Mouse (Mus musculus) lung, postnatal 0 days (tissue): ENCODE measurements around the gene Sh3pxd2a. TPM values are rescaled to one million over a fixed set of nuclear protein-coding genes. Genes with fewer than 3 reads are reported as not detected.

ENCODE experiments used
- ATAC-seq: fragments of 200-750 bp; cut with Nextera tagmentation; 2 replicates; pipeline ENCODE4 v1.8.0; 2017; ENCODE audit warnings: moderate library complexity
- DNase-seq: peaks from one replicate; pipeline ENCODE4 v3.0.0-alpha.2; 2016; ENCODE audit warnings: low spot score
- H3K27ac ChIP-seq: fragments of 300-500 bp; sonication (generic); 2 replicates; pipeline ENCODE4 v1.5.1; 2014; ENCODE audit warnings: antibody characterized with exemption, mild to moderate bottlenecking, low read length, mixed read lengths
- H3K27me3 ChIP-seq: fragments of 300-500 bp; sonication (generic); replicated peaks from 2 replicates; pipeline ENCODE4 v1.6.1; 2014; ENCODE audit warnings: low read length, mixed read lengths; ENCODE audit not compliant: insufficient read depth
- H3K36me3 ChIP-seq: fragments of 300-500 bp; sonication (generic); 2 replicates; pipeline ENCODE4 v1.6.1; 2014; ENCODE audit warnings: low read length, mixed read lengths; ENCODE audit not compliant: insufficient read depth
- H3K4me1 ChIP-seq: fragments of 300-500 bp; sonication (generic); 2 replicates; pipeline ENCODE4 v1.6.1; 2014; ENCODE audit warnings: antibody characterized with exemption, low read depth, low read length, mixed read lengths; ENCODE audit not compliant: insufficient read depth
- H3K4me2 ChIP-seq: fragments of 300-500 bp; sonication (generic); replicated peaks from 2 replicates; pipeline ENCODE4 v1.6.1; 2014; ENCODE audit warnings: low read depth, mild to moderate bottlenecking, low read length, moderate library complexity, mixed read lengths
- H3K4me3 ChIP-seq: fragments of 300-500 bp; sonication (generic); 2 replicates; pipeline ENCODE4 v1.5.1; 2014; ENCODE audit warnings: low read depth, low read length
- H3K9ac ChIP-seq: fragments of 300-500 bp; sonication (generic); replicated peaks from 2 replicates; pipeline ENCODE4 v1.6.1; 2014; ENCODE audit warnings: low read depth, mild to moderate bottlenecking
- H3K9me3 ChIP-seq: fragments of 300-500 bp; sonication (generic); 2 replicates; pipeline ENCODE4 v1.6.1; 2016; ENCODE audit warnings: low read length, mixed read lengths
- CTCF ChIP-seq: IDR thresholded peaks from 2 replicates; pipeline ENCODE4 v1.5.1; 2016; ENCODE audit warnings: antibody characterized with exemption, mild to moderate bottlenecking
- EP300 ChIP-seq: IDR thresholded peaks from 2 replicates; pipeline ENCODE4 v1.6.1; 2016; ENCODE audit warnings: antibody characterized with exemption, mild to moderate bottlenecking, control low read depth
- WGBS: fragments of 180-500 bp; shearing (Covaris S2); extraction: QIAGEN DNeasy Blood & Tissue Kit; methylation state at CpG from one replicate; pipeline ENCODE4 v1.1.7; 2014; 5-methylcytosine and 5-hydroxymethylcytosine counted together
- polyA plus RNA-seq: library from polyadenylated mRNA; unstranded; fragments of >200 nt; fragmentation: Nextera tagmentation; extraction: Ambion mirVana; gene quantifications from 2 replicates; pipeline ENCODE4 v1.2.1, GENCODE M21; 2015

Gene Sh3pxd2a
- polyA plus RNA-seq, 1 experiment from 2014 or later, result 5.6 TPM

- TF ChIP-seq EP300 (no peak), CTCF (no peak)
- no peak overlapping the region for H3K27ac ChIP-seq
- DNase-seq (no peak), ATAC-seq (no peak)
- no peak overlapping the region for H3K4me3 ChIP-seq
- no peaks in the 10 kb centered on the region for H3K9me3 ChIP-seq
- no peak overlapping the region for H3K4me2 ChIP-seq
- H3K4me1 ChIP-seq, result no peaks in the 10 kb centered on the region
- no peak overlapping the region for H3K9ac ChIP-seq
- H3K36me3 ChIP-seq, result peaks cover 33% of the 10 kb centered on the region
- H3K27me3 ChIP-seq, result no peaks in the 10 kb centered on the region
- WGBS, result 83% methylated on average over 21 of the region's 21 CpGs
These were observed 197.1 kb downstream of the Sh3pxd2a start for GRCm38 (mm10) chr19:47267066-47267465.

DNA sequence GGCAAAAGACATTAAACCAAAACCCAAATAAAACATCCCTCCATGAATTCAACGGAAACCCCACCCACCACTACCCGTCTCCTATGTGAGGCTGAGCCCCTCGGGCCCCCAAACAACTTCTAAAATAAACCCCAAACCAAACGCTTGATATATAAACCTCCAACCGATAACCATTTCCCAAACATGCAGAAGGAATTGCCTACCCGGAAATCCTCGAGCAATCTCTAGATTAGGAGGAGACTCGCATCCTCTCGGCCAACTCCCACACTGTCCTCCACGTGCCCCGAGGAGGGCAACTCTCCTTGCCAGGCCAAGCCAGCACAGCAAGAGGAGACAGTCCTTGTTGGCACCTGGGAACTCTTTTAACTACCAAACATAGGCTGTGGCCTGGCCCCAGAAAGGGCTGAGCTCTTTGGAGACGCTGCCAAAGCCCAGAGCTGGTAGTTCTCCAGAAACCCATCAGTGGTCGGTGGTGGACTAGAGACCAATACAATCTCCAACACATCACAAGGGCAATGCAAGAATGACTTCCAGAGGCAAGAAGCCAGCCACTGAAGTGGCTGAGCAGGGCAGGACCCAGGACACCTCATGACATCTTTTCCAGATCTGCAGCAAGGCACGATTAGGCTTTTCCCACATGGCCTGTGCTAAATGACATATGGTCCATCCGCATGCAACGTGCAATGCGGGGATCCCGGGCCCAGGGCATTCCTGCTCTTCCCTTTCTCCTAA lies 198.0 kb downstream of the Sh3pxd2a start:
- Histone ChIP-seq H3K4me3 (no peak overlapping the region), H3K9ac (no peak overlapping the region), H3K9me3 (no peaks in the 10 kb centered on the region), H3K4me2 (no peak overlapping the region), H3K27ac (no peak overlapping the region), H3K27me3 (no peaks in the 10 kb centered on the region), H3K36me3 (peaks cover 33% of the 10 kb centered on the region), H3K4me1 (no peaks in the 10 kb centered on the region)
- DNase-seq (no peak), ATAC-seq (no peak)
- 82% methylated on average over 18 of the region's 18 CpGs for WGBS
- TF ChIP-seq EP300 (no peak), CTCF (no peak)

GRCm38 (mm10) chr19:47264322-47265092 lies 199.7 kb downstream of the Sh3pxd2a start:
- no peak overlapping the region for H3K4me3 ChIP-seq
- peaks cover 28% of the 10 kb centered on the region for H3K36me3 ChIP-seq
- H3K27ac ChIP-seq, result no peak overlapping the region
- no peak overlapping the region for H3K9ac ChIP-seq
- 45% methylated on average over 11 of the region's 11 CpGs for WGBS
- DNase-seq, result peak; percentile 87
- H3K9me3 ChIP-seq, result no peaks in the 10 kb centered on the region
- peak; percentile 80 for ATAC-seq
- no peaks in the 10 kb centered on the region for H3K27me3 ChIP-seq
- H3K4me2 ChIP-seq, result no peak overlapping the region
- TF ChIP-seq EP300, result no peak
- peak; percentile 92 for TF ChIP-seq CTCF
- H3K4me1 ChIP-seq, result no peaks in the 10 kb centered on the region

- H3K4me2 ChIP-seq, result no peak overlapping the region
- H3K36me3 ChIP-seq, result peaks cover 19% of the 10 kb centered on the region
- DNase-seq (no peak), ATAC-seq (no peak)
- WGBS, result 89% methylated on average over 8 of the region's 8 CpGs
- no peak for TF ChIP-seq CTCF
- TF ChIP-seq EP300, result no peak
- H3K9ac ChIP-seq, result no peak overlapping the region
- H3K27me3 ChIP-seq, result no peaks in the 10 kb centered on the region
- no peaks in the 10 kb centered on the region for H3K9me3 ChIP-seq
- H3K27ac ChIP-seq, result no peak overlapping the region
- no peaks in the 10 kb centered on the region for H3K4me1 ChIP-seq
- H3K4me3 ChIP-seq, result no peak overlapping the region
These were observed 200.6 kb downstream of the Sh3pxd2a start for GRCm38 (mm10) chr19:47263621-47264020.

GRCm38 (mm10) chr19:47261196-47261595 lies 203.0 kb downstream of the Sh3pxd2a start:
- Histone ChIP-seq H3K4me1 (no peaks in the 10 kb centered on the region), H3K9ac (no peak overlapping the region), H3K27me3 (no peaks in the 10 kb centered on the region), H3K4me2 (no peak overlapping the region), H3K36me3 (no peaks in the 10 kb centered on the region), H3K9me3 (no peaks in the 10 kb centered on the region), H3K27ac (no peak overlapping the region), H3K4me3 (no peak overlapping the region)
- no peak for DNase-seq
- 76% methylated on average over 8 of the region's 8 CpGs for WGBS
- no peak for TF ChIP-seq EP300
- TF ChIP-seq CTCF, result no peak
- no peak for ATAC-seq

- no peak overlapping the region for H3K4me2 ChIP-seq
These were observed 204.6 kb downstream of the Sh3pxd2a start for GRCm38 (mm10) chr19:47259581-47259980.

More at GRCm38 (mm10) chr19:47259581-47259980, 204.6 kb downstream of the Sh3pxd2a start:
- Histone ChIP-seq H3K4me3 (no peak overlapping the region), H3K27me3 (no peaks in the 10 kb centered on the region), H3K36me3 (no peaks in the 10 kb centered on the region), H3K9me3 (no peaks in the 10 kb centered on the region), H3K9ac (no peak overlapping the region), H3K27ac (no peak overlapping the region), H3K4me1 (no peaks in the 10 kb centered on the region; the same call in 1 of the 2 replicates)
- TF ChIP-seq EP300 (no peak), CTCF (peak; percentile 83)
- peak; percentile 72 for DNase-seq
- peak; percentile 38 for ATAC-seq
- WGBS, result 12% methylated on average over 5 of the region's 5 CpGs
